Mouse (Mus musculus): ENCODE measurements at regions not wholly inside any gene's neighbourhood (a gene's known extent, or its start where the extent isn't known, plus 50 kb on each side); places are given as distances from the start of the nearest gene placed in this dataset.
"Not testable (repeated sequence)": the region's sequence is repeated elsewhere in the genome, so short reads cannot be mapped to it uniquely, and the experiment has no call there.

- Histone ChIP-seq H3K27me3 (replicated peaks; ENCODE audit: control insufficient read depth, insufficient read depth, low read length) (no peaks in the 10 kb centered on the region), H3K4me3 (ENCODE audit: insufficient read depth, low read depth, low read length) (no peak overlapping the region), H3K4me1 (ENCODE audit: control insufficient read depth, insufficient read depth, low read length) (no peaks in the 10 kb centered on the region), H3K27ac (ENCODE audit: insufficient read depth, low read depth, low read length) (no peak overlapping the region), H3K36me3 (ENCODE audit: control insufficient read depth, insufficient read depth, low read length) (no peaks in the 10 kb centered on the region)
- TF ChIP-seq CTCF (conservative IDR thresholded peaks at IDR 0.05; ENCODE audit: insufficient read depth, insufficient read length, low read depth, low read length) = no peak
- TF ChIP-seq POLR2A (IDR thresholded peaks at IDR 0.05; ENCODE audit: low read depth, low read length) = no peak
- WGBS = 96% methylated on average over 1 of the region's 1 CpGs
- DNase-seq = no peak
Measured at GRCm38 (mm10) chr10:117501426-117501825, 121.6 kb upstream of the Cpsf6 start.

- no peaks in the 10 kb centered on the region for H3K27me3 ChIP-seq (replicated peaks; ENCODE audit: control insufficient read depth, insufficient read depth, low read length)
- no peaks in the 10 kb centered on the region for H3K36me3 ChIP-seq (ENCODE audit: control insufficient read depth, insufficient read depth, low read length)
- 79% methylated on average over 5 of the region's 5 CpGs for WGBS
- H3K4me1 ChIP-seq (ENCODE audit: control insufficient read depth, insufficient read depth, low read length) = no peaks in the 10 kb centered on the region
- H3K27ac ChIP-seq (ENCODE audit: insufficient read depth, low read depth, low read length) = no peak overlapping the region
- H3K4me3 ChIP-seq (ENCODE audit: insufficient read depth, low read depth, low read length) = no peak overlapping the region
- TF ChIP-seq POLR2A (IDR thresholded peaks at IDR 0.05; ENCODE audit: low read depth, low read length) (no peak), CTCF (conservative IDR thresholded peaks at IDR 0.05; ENCODE audit: insufficient read depth, insufficient read length, low read depth, low read length) (no peak)
- no peak for DNase-seq
Measured at GRCm38 (mm10) chr10:117500457-117501108, 120.8 kb upstream of the Cpsf6 start.

- DNase-seq = no peak
- no peak overlapping the region for H3K27ac ChIP-seq (ENCODE audit: insufficient read depth, low read depth, low read length)
- no peak for TF ChIP-seq POLR2A (IDR thresholded peaks at IDR 0.05; ENCODE audit: low read depth, low read length)
- TF ChIP-seq CTCF (conservative IDR thresholded peaks at IDR 0.05; ENCODE audit: insufficient read depth, insufficient read length, low read depth, low read length) = no peak
- no peaks in the 10 kb centered on the region for H3K4me1 ChIP-seq (ENCODE audit: control insufficient read depth, insufficient read depth, low read length)
- WGBS = 72% methylated on average over 6 of the region's 6 CpGs
- no peaks in the 10 kb centered on the region for H3K36me3 ChIP-seq (ENCODE audit: control insufficient read depth, insufficient read depth, low read length)
- no peak overlapping the region for H3K4me3 ChIP-seq (ENCODE audit: insufficient read depth, low read depth, low read length)
- H3K27me3 ChIP-seq (replicated peaks; ENCODE audit: control insufficient read depth, insufficient read depth, low read length) = no peaks in the 10 kb centered on the region
Measured at GRCm38 (mm10) chr10:117499864-117500453, 120.1 kb upstream of the Cpsf6 start.

GRCm38 (mm10) chr10:117499177-117499863 lies 119.5 kb upstream of the Cpsf6 start:
- TF ChIP-seq CTCF (conservative IDR thresholded peaks at IDR 0.05; ENCODE audit: insufficient read depth, insufficient read length, low read depth, low read length) (no peak), POLR2A (IDR thresholded peaks at IDR 0.05; ENCODE audit: low read depth, low read length) (no peak)
- Histone ChIP-seq H3K4me1 (ENCODE audit: control insufficient read depth, insufficient read depth, low read length) (no peaks in the 10 kb centered on the region), H3K27me3 (replicated peaks; ENCODE audit: control insufficient read depth, insufficient read depth, low read length) (no peaks in the 10 kb centered on the region), H3K4me3 (ENCODE audit: insufficient read depth, low read depth, low read length) (no peak overlapping the region), H3K27ac (ENCODE audit: insufficient read depth, low read depth, low read length) (no peak overlapping the region), H3K36me3 (ENCODE audit: control insufficient read depth, insufficient read depth, low read length) (no peaks in the 10 kb centered on the region)
- no peak for DNase-seq
- WGBS = 91% methylated on average over 8 of the region's 8 CpGs

- no peak overlapping the region for H3K4me3 ChIP-seq (ENCODE audit: insufficient read depth, low read depth, low read length)
- 68% methylated on average over 6 of the region's 6 CpGs for WGBS
- no peak for DNase-seq
- H3K4me1 ChIP-seq (ENCODE audit: control insufficient read depth, insufficient read depth, low read length) = no peaks in the 10 kb centered on the region
- no peaks in the 10 kb centered on the region for H3K36me3 ChIP-seq (ENCODE audit: control insufficient read depth, insufficient read depth, low read length)
- H3K27me3 ChIP-seq (replicated peaks; ENCODE audit: control insufficient read depth, insufficient read depth, low read length) = no peaks in the 10 kb centered on the region
- TF ChIP-seq POLR2A (IDR thresholded peaks at IDR 0.05; ENCODE audit: low read depth, low read length) (no peak), CTCF (conservative IDR thresholded peaks at IDR 0.05; ENCODE audit: insufficient read depth, insufficient read length, low read depth, low read length) (no peak)
- H3K27ac ChIP-seq (ENCODE audit: insufficient read depth, low read depth, low read length) = no peak overlapping the region
Measured at GRCm38 (mm10) chr10:117498497-117498896, 118.7 kb upstream of the Cpsf6 start.

GRCm38 (mm10) chr10:117497565-117498256 lies 117.9 kb upstream of the Cpsf6 start:
- Histone ChIP-seq H3K36me3 (ENCODE audit: control insufficient read depth, insufficient read depth, low read length) (no peaks in the 10 kb centered on the region), H3K4me1 (ENCODE audit: control insufficient read depth, insufficient read depth, low read length) (no peaks in the 10 kb centered on the region), H3K27me3 (replicated peaks; ENCODE audit: control insufficient read depth, insufficient read depth, low read length) (no peaks in the 10 kb centered on the region), H3K4me3 (ENCODE audit: insufficient read depth, low read depth, low read length) (no peak overlapping the region), H3K27ac (ENCODE audit: insufficient read depth, low read depth, low read length) (no peak overlapping the region)
- WGBS = 76% methylated on average over 16 of the region's 16 CpGs
- no peak for DNase-seq
- TF ChIP-seq POLR2A (IDR thresholded peaks at IDR 0.05; ENCODE audit: low read depth, low read length) = no peak
- no peak for TF ChIP-seq CTCF (conservative IDR thresholded peaks at IDR 0.05; ENCODE audit: insufficient read depth, insufficient read length, low read depth, low read length)

GRCm38 (mm10) chr10:117497082-117497481 lies 117.3 kb upstream of the Cpsf6 start:
- H3K4me1 ChIP-seq (ENCODE audit: control insufficient read depth, insufficient read depth, low read length); H3K27ac ChIP-seq (ENCODE audit: insufficient read depth, low read depth, low read length); DNase-seq; H3K36me3 ChIP-seq (ENCODE audit: control insufficient read depth, insufficient read depth, low read length); H3K27me3 ChIP-seq (replicated peaks; ENCODE audit: control insufficient read depth, insufficient read depth, low read length); H3K4me3 ChIP-seq (ENCODE audit: insufficient read depth, low read depth, low read length): not testable (repeated sequence)
- WGBS = 94% methylated on average over 1 of the region's 1 CpGs

All from kidney, adult 2 months (tissue).